Mouse (Mus musculus): ENCODE results near the gene Zeb2. TPM values are rescaled to one million over a fixed set of nuclear protein-coding genes. Genes with fewer than 3 reads are reported as not detected.

The Zeb2 gene
- polyA plus RNA-seq, 1 experiment from 2014 or later, result 14.4 TPM

- H3K4me1 ChIP-seq (replicated peaks; ENCODE audit: control insufficient read depth, insufficient read depth), result 0 out of 2 replicates have a peak, but pooled peaks cover 2% of the 10 kb centered on the region
- H3K9ac ChIP-seq (ENCODE audit: low read length), result no peak overlapping the region
- no peaks in the 10 kb centered on the region for H3K9me3 ChIP-seq (ENCODE audit: control insufficient read depth, low read length)
- H3K27ac ChIP-seq (replicated peaks), result 0 out of 2 replicates have a peak overlapping the region, but pooled peaks have one; percentile 24
- TF ChIP-seq CTCF (IDR thresholded peaks at IDR 0.05; ENCODE audit: low read depth), result no peak
- no peak for TF ChIP-seq EP300 (optimal IDR thresholded peaks at IDR 0.05)
- ATAC-seq (ENCODE audit: low FRiP score, low TSS enrichment), result no peak
- no peak overlapping the region for H3K4me3 ChIP-seq (ENCODE audit: low read depth, low read length)
- 87% methylated on average over 8 of the region's 8 CpGs for WGBS
- DNase-seq (ENCODE audit: low spot score), result no peak
- no peaks in the 10 kb centered on the region for H3K36me3 ChIP-seq (ENCODE audit: control insufficient read depth, insufficient read depth, low read length)
- H3K4me2 ChIP-seq (replicated peaks; ENCODE audit: low read depth), result no peak overlapping the region
- no peaks in the 10 kb centered on the region for H3K27me3 ChIP-seq (ENCODE audit: control insufficient read depth, insufficient read depth, low read length)
Measured at GRCm38 (mm10) chr2:45090529-45091297, 26.5 kb downstream of the Zeb2 start.

GRCm38 (mm10) chr2:45089251-45089530, 28.0 kb downstream of the Zeb2 start:
- 60% methylated on average over 3 of the region's 3 CpGs for WGBS
- TF ChIP-seq EP300 (optimal IDR thresholded peaks at IDR 0.05), result no peak
- TF ChIP-seq CTCF (IDR thresholded peaks at IDR 0.05; ENCODE audit: low read depth), result no peak
- DNase-seq (ENCODE audit: low spot score), result no peak
- H3K27me3 ChIP-seq (ENCODE audit: control insufficient read depth, insufficient read depth, low read length), result no peaks in the 10 kb centered on the region
- H3K4me2 ChIP-seq (replicated peaks; ENCODE audit: low read depth), result no peak overlapping the region
- no peaks in the 10 kb centered on the region for H3K36me3 ChIP-seq (ENCODE audit: control insufficient read depth, insufficient read depth, low read length)
- H3K27ac ChIP-seq (replicated peaks), result no peak overlapping the region; the same call in 1 of the 2 replicates
- H3K9me3 ChIP-seq (ENCODE audit: control insufficient read depth, low read length), result no peaks in the 10 kb centered on the region
- H3K4me3 ChIP-seq (ENCODE audit: low read depth, low read length), result no peak overlapping the region
- 0 out of 2 replicates have a peak, but pooled peaks cover 2% of the 10 kb centered on the region for H3K4me1 ChIP-seq (replicated peaks; ENCODE audit: control insufficient read depth, insufficient read depth)
- no peak for ATAC-seq (ENCODE audit: low FRiP score, low TSS enrichment)
- H3K9ac ChIP-seq (ENCODE audit: low read length), result no peak overlapping the region

- no peaks in the 10 kb centered on the region for H3K36me3 ChIP-seq (ENCODE audit: control insufficient read depth, insufficient read depth, low read length)
- no peak for TF ChIP-seq EP300 (optimal IDR thresholded peaks at IDR 0.05)
- no peak for TF ChIP-seq CTCF (IDR thresholded peaks at IDR 0.05; ENCODE audit: low read depth)
- H3K27ac ChIP-seq (replicated peaks), result no peak overlapping the region; the same call in 1 of the 2 replicates
- 0 out of 2 replicates have a peak, but pooled peaks cover 2% of the 10 kb centered on the region for H3K4me1 ChIP-seq (replicated peaks; ENCODE audit: control insufficient read depth, insufficient read depth)
- no peaks in the 10 kb centered on the region for H3K27me3 ChIP-seq (ENCODE audit: control insufficient read depth, insufficient read depth, low read length)
- no peak for DNase-seq (ENCODE audit: low spot score)
- 48% methylated on average over 15 of the region's 15 CpGs for WGBS
- no peaks in the 10 kb centered on the region for H3K9me3 ChIP-seq (ENCODE audit: control insufficient read depth, low read length)
- no peak overlapping the region; the same call in 1 of the 2 replicates for H3K9ac ChIP-seq (ENCODE audit: low read length)
- no peak overlapping the region for H3K4me2 ChIP-seq (replicated peaks; ENCODE audit: low read depth)
- no peak for ATAC-seq (ENCODE audit: low FRiP score, low TSS enrichment)
- no peak overlapping the region for H3K4me3 ChIP-seq (ENCODE audit: low read depth, low read length)
Measured at GRCm38 (mm10) chr2:45088435-45089250, 28.6 kb downstream of the Zeb2 start.

DNA sequence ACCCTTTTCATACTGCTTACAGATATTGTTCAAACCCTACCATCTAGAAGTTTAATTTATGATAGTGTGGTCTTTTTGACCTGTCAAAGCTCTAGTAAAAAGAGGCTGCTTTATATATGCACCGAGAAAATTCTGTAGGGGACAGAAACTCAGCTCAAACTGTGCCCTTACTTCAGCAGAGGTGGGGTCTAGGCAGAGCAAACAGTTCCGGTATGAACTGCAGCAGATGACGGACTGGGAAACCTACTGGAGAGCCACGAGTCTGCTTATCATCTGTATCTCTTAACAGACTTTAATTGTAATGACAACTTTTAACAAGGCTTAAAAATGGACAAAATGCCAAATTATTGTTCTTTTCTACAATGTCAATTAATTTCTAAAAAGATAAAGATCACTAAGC, 30.0 kb downstream of the Zeb2 start:
- H3K4me1 ChIP-seq (replicated peaks; ENCODE audit: control insufficient read depth, insufficient read depth), result 0 out of 2 replicates have a peak, but pooled peaks cover 2% of the 10 kb centered on the region
- H3K9ac ChIP-seq (ENCODE audit: low read length), result no peak overlapping the region
- H3K4me3 ChIP-seq (ENCODE audit: low read depth, low read length), result no peak overlapping the region
- WGBS, result 36% methylated on average over 4 of the region's 4 CpGs
- no peak overlapping the region for H3K27ac ChIP-seq (replicated peaks)
- no peaks in the 10 kb centered on the region for H3K36me3 ChIP-seq (ENCODE audit: control insufficient read depth, insufficient read depth, low read length)
- no peaks in the 10 kb centered on the region for H3K27me3 ChIP-seq (ENCODE audit: control insufficient read depth, insufficient read depth, low read length)
- H3K4me2 ChIP-seq (replicated peaks; ENCODE audit: low read depth), result no peak overlapping the region
- TF ChIP-seq EP300 (optimal IDR thresholded peaks at IDR 0.05) (no peak), CTCF (IDR thresholded peaks at IDR 0.05; ENCODE audit: low read depth) (no peak)
- DNase-seq (ENCODE audit: low spot score), result no peak
- no peaks in the 10 kb centered on the region for H3K9me3 ChIP-seq (ENCODE audit: control insufficient read depth, low read length)
- ATAC-seq (ENCODE audit: low FRiP score, low TSS enrichment), result no peak

DNA sequence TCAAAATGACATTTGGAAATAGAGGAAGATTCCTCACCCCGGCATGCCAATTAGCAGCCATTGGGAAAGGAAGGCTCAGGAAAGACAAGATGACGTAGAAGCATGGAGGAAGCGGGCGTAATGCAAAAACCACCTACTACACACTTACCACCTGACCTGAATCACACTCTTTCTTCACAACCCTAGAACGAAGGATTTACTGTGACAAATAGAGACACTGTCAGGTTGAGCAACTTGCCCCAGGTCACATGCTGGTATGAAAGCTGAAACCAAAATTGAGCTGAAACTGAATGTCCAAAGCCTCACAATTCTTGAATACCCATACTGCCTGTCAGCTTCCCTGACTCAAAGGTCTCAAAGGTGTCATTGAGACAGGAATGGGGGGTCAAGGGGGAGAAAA, 31.5 kb downstream of the Zeb2 start:
- no peak for TF ChIP-seq EP300 (optimal IDR thresholded peaks at IDR 0.05)
- no peak for TF ChIP-seq CTCF (IDR thresholded peaks at IDR 0.05; ENCODE audit: low read depth)
- no peak overlapping the region for H3K9ac ChIP-seq (ENCODE audit: low read length)
- WGBS, result 82% methylated on average over 5 of the region's 5 CpGs
- no peak for DNase-seq (ENCODE audit: low spot score)
- no peak for ATAC-seq (ENCODE audit: low FRiP score, low TSS enrichment)
- H3K27me3 ChIP-seq (ENCODE audit: control insufficient read depth, insufficient read depth, low read length), result no peaks in the 10 kb centered on the region
- no peak overlapping the region for H3K4me2 ChIP-seq (replicated peaks; ENCODE audit: low read depth)
- H3K27ac ChIP-seq (replicated peaks), result no peak overlapping the region
- H3K9me3 ChIP-seq (ENCODE audit: control insufficient read depth, low read length), result no peaks in the 10 kb centered on the region
- 0 out of 2 replicates have a peak, but pooled peaks cover 2% of the 10 kb centered on the region for H3K4me1 ChIP-seq (replicated peaks; ENCODE audit: control insufficient read depth, insufficient read depth)
- no peaks in the 10 kb centered on the region for H3K36me3 ChIP-seq (ENCODE audit: control insufficient read depth, insufficient read depth, low read length)
- no peak overlapping the region for H3K4me3 ChIP-seq (ENCODE audit: low read depth, low read length)

DNA sequence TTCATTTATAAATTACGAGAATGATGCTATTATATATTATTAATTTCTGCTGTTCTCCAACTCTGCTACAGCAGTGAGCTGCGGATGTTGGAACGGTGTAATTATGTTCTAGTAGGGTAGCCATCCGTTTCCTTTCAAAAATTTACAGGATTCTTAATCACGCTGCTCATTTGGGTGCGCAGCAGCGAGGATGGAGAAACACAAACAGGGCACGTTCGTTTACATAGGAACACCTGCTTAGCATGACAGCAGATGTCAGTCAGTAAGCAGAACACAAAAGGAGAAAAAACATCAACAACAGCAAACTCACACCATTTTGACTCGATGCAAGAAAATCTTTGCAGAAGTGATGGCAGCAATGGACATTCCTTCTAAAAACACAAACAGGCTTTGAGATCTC, 34.2 kb downstream of the Zeb2 start:
- ATAC-seq (ENCODE audit: low FRiP score, low TSS enrichment), result no peak
- WGBS, result 50% methylated on average over 10 of the region's 10 CpGs
- H3K9ac ChIP-seq (ENCODE audit: low read length), result no peak overlapping the region
- no peak for TF ChIP-seq EP300 (optimal IDR thresholded peaks at IDR 0.05)
- no peak for TF ChIP-seq CTCF (IDR thresholded peaks at IDR 0.05; ENCODE audit: low read depth)
- no peaks in the 10 kb centered on the region for H3K27me3 ChIP-seq (ENCODE audit: control insufficient read depth, insufficient read depth, low read length)
- no peaks in the 10 kb centered on the region for H3K36me3 ChIP-seq (ENCODE audit: control insufficient read depth, insufficient read depth, low read length)
- H3K9me3 ChIP-seq (ENCODE audit: control insufficient read depth, low read length), result no peaks in the 10 kb centered on the region
- H3K4me2 ChIP-seq (replicated peaks; ENCODE audit: low read depth), result no peak overlapping the region
- no peak overlapping the region for H3K4me3 ChIP-seq (ENCODE audit: low read depth, low read length)
- H3K4me1 ChIP-seq (replicated peaks; ENCODE audit: control insufficient read depth, insufficient read depth), result no peaks in the 10 kb centered on the region
- H3K27ac ChIP-seq (replicated peaks), result no peak overlapping the region
- no peak for DNase-seq (ENCODE audit: low spot score)

Measured in stomach, postnatal 0 days (tissue).